Mouse (Mus musculus): ENCODE data around the gene Dcpp1. TPM values are rescaled to one million over a fixed set of nuclear protein-coding genes. Genes with fewer than 3 reads are reported as not detected.
"Not testable (repeated sequence)": the region's sequence is repeated elsewhere in the genome, so short reads cannot be mapped to it uniquely, and the experiment has no call there.

The Dcpp1 gene
- not detected in 2 replicates for polyA plus RNA-seq (2015; fragmentation: Nextera tagmentation; extraction: Ambion mirVana)

DNA sequence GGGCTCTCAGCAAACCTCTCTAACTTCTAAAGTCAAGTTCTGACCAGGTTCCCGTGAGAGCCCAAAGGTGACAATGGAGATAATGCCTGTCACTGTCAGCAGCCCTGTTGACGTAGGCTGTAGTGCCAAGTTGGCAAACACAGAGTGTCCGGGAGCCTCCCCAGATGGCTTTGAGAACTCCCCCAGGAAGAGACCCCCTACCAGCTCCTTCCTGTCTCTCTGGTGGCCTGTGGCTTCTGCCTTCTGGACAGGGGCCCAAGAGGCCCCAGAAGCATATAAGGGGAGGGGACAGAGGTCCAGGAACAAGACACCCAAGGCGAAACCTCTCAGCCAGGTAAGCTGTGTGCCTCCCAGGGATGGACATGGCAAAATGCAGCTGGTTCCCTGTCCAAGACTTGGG lies at the start of gene Dcpp1, which contains the start of gene Dcpp2:
Gene Dcpp1 (plus strand): TSS at position 301 of the 400 bp plus-strand sequence.
Gene Dcpp2 (plus strand): TSS at position 305 of the 400 bp plus-strand sequence.
- H3K27me3 ChIP-seq; DNase-seq; H3K36me3 ChIP-seq; H3K4me2 ChIP-seq; H3K9ac ChIP-seq; H3K4me1 ChIP-seq (replicated peaks); H3K27ac ChIP-seq; ATAC-seq (ENCODE audit: low read depth); H3K9me3 ChIP-seq (replicated peaks); H3K4me3 ChIP-seq (replicated peaks): not testable (repeated sequence)
- 52% methylated on average over 4 of the region's 4 CpGs for WGBS (ENCODE audit: insufficient replicate concordance)

DNA sequence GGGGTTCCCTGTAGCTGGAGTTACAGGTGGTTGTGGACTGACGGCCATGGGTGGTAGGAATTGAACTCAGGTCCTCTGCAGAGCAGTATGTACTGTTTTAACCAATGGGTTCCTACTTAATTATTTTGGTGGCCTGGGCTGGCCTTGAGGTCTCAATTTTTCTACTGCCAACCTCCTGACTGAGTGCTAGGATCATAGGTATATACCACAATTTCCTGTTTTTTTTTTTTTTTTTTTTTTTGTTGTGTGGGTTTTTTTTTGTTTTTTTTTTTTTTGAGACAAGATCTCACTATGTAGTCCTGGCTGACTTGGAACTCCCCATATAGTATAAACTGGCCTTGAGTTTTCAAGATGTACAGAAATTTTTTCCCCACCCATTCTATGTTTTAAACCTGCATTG lies 49.5 kb upstream of the Dcpp1 start:
- Histone ChIP-seq H3K4me2 (no peak overlapping the region), H3K4me1 (replicated peaks) (peaks cover 27% of the 10 kb centered on the region), H3K27ac (no peak overlapping the region), H3K36me3 (peaks cover 11% of the 10 kb centered on the region), H3K4me3 (replicated peaks) (no peak overlapping the region), H3K9ac (no peak overlapping the region), H3K27me3 (peaks cover 55% of the 10 kb centered on the region), H3K9me3 (replicated peaks) (no peaks in the 10 kb centered on the region)
- DNase-seq (no peak), ATAC-seq (ENCODE audit: low read depth) (no peak)
- 68% methylated on average over 1 of the region's 1 CpGs for WGBS (ENCODE audit: insufficient replicate concordance)

DNA sequence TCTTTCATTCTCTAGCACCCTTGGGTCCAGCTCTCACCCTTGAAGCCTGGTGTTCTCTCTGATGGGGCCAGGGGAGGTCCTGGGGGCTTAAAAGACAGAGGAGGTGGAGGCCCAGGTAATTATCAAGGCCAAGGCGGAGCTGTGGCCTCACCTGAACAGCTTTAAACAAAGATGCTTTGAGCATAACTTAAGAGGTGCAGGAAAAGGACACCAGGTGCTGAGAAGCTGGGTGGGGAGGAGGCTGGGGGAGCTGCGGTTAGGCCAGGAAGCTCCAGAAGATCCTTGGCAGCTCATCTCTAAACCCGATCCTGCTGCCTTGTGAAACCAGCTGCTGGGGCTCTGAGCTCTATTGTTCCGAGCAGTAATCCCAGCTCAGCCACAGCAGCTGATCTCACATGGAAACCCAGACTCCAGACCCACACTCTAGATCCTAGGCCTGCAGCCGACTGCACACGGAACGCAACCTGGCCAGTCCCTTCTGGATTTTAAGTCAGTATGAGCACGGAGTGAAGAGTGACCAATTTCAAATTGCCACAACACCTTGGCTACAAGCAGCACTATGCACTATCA lies 44.6 kb upstream of the Dcpp1 start, which contains the start of gene Prss33:
Gene Prss33 (minus strand): TSS at position 51 of the 570 bp plus-strand sequence.
- H3K27me3 ChIP-seq, result peaks cover 49% of the 10 kb centered on the region
- H3K4me1 ChIP-seq (replicated peaks), result no peaks in the 10 kb centered on the region
- 61% methylated on average over 8 of the region's 8 CpGs for WGBS (ENCODE audit: insufficient replicate concordance)
- H3K9ac ChIP-seq, result no peak within 1 kb of the TSS
- H3K36me3 ChIP-seq, result no peaks in the 10 kb centered on the region
- no peak for DNase-seq
- H3K4me3 ChIP-seq (replicated peaks), result no peak within 1 kb of the TSS
- ATAC-seq (ENCODE audit: low read depth), result no peak
- no peak within 1 kb of the TSS for H3K4me2 ChIP-seq
- H3K27ac ChIP-seq, result no peak within 1 kb of the TSS
- no peaks in the 10 kb centered on the region for H3K9me3 ChIP-seq (replicated peaks)

DNA sequence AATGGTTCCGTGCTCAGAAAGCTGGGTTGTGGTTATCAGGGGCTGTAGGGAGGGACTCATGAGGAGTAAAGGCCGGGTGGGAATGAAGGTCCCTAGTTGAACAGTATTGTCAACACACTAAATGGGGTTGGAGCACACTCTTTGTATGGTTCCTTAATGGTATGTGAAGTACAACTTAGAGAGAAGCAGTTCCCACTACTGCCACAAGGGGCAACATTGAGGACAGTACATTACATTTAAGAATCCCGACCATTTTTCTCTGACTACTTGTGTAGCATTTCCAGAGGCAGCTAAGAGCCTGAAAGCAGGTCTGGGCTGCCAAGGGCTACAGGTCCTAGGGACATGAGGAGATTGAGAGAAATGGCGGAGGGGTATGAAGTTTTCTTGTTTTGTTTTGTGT lies 39.5 kb upstream of the Dcpp1 start:
- Histone ChIP-seq H3K9ac (no peak overlapping the region), H3K36me3 (no peaks in the 10 kb centered on the region), H3K9me3 (replicated peaks) (no peaks in the 10 kb centered on the region), H3K4me2 (no peak overlapping the region), H3K4me3 (replicated peaks) (no peak overlapping the region), H3K27ac (no peak overlapping the region), H3K4me1 (replicated peaks) (peaks cover 10% of the 10 kb centered on the region), H3K27me3 (0 out of 2 replicates have a peak, but pooled peaks cover 11% of the 10 kb centered on the region)
- DNase-seq, result peak; percentile 28
- ATAC-seq (ENCODE audit: low read depth), result no peak
- 23% methylated on average over 4 of the region's 4 CpGs for WGBS (ENCODE audit: insufficient replicate concordance)

DNA sequence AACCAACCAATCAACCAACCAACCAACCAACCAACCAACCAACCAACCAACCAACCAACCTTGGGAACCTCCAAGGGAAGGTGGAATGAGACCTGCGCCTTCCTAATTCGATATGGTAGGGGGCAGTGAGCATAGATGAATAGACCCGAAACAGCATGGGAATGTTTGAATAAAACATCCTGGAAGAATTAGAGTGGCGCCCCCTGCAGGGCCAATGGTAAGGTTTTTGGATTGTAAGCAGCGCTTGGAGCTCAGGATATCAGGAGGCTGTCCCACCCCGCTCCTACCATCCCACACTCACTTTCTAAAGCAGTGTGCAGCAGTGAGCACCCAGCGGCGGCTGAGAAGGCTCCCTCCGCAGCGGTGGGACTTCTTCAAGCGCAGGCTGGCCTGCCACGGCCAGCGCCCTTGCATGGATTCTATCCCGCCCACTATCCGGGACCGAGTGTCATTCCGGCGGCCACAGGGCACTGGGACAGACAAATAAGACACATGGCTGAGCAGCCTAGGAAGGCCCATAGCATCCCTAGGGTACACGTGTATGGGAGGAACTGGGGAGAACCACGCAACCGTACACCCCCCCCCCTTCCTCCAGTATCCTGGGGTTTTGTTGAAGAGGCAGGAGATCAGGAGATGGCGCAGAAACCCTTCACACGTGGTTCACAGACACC lies 37.4 kb upstream of the Dcpp1 start:
- ATAC-seq (ENCODE audit: low read depth), result peak; percentile 25; the same call in 1 of the 2 replicates
- WGBS (ENCODE audit: insufficient replicate concordance), result 48% methylated on average over 23 of the region's 23 CpGs

DNA sequence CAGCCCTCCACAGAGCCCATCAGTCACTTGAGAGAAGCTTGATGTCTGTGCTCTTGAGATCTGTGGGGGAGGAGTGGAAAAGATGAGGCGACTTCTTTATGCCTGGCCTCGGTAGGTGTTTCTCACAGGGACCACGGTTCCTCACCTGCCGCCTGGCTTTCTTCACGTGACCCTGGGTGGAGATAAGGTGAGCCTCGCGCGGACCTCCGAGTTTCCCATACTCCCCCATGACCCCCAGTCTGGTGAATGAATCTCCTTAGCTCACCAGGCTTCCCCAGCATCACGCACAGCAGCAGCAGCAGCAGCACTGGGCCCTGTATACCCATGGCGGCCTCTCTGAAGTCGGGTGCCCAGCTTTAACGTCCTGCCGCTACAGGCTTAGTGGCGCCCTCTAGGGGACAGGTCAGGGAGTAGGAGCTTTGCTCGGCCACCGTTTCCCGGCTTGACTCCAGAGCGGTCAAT lies 36.8 kb upstream of the Dcpp1 start, which contains the start of the genes Prss32 and Prss41:
Gene Prss32 (plus strand): TSS at position 44 of the 462 bp plus-strand sequence.
Gene Prss41 (minus strand): TSS at position 361 of the 462 bp plus-strand sequence.
- Histone ChIP-seq H3K27me3 (0 out of 2 replicates have a peak, but pooled peaks cover 6% of the 10 kb centered on the region), H3K4me3 (replicated peaks) (peak within 1 kb of the TSS; percentile 38), H3K4me1 (replicated peaks) (peaks cover 10% of the 10 kb centered on the region), H3K36me3 (no peaks in the 10 kb centered on the region), H3K4me2 (peak within 1 kb of the TSS; percentile 61), H3K27ac (no peak within 1 kb of the TSS), H3K9ac (0 out of 2 replicates have a peak within 1 kb of the TSS, but pooled peaks have one; percentile 13), H3K9me3 (replicated peaks) (no peaks in the 10 kb centered on the region)
- DNase-seq (peak; percentile 50), ATAC-seq (ENCODE audit: low read depth) (peak; percentile 54; the same call in 1 of the 2 replicates)
- WGBS (ENCODE audit: insufficient replicate concordance), result 16% methylated on average over 19 of the region's 19 CpGs

More for the DNA sequence above, 37.4 kb upstream of the Dcpp1 start:
- H3K9me3 ChIP-seq (replicated peaks), result no peaks in the 10 kb centered on the region
- 0 out of 2 replicates have a peak overlapping the region, but pooled peaks have one; percentile 13 for H3K9ac ChIP-seq
- H3K27me3 ChIP-seq, result 0 out of 2 replicates have a peak, but pooled peaks cover 6% of the 10 kb centered on the region
- H3K4me3 ChIP-seq (replicated peaks), result peak overlapping the region; percentile 38
- H3K27ac ChIP-seq, result no peak overlapping the region
- H3K36me3 ChIP-seq, result no peaks in the 10 kb centered on the region
- H3K4me1 ChIP-seq (replicated peaks), result peaks cover 10% of the 10 kb centered on the region
- H3K4me2 ChIP-seq, result peak overlapping the region; percentile 61
- DNase-seq, result peak; percentile 42

DNA sequence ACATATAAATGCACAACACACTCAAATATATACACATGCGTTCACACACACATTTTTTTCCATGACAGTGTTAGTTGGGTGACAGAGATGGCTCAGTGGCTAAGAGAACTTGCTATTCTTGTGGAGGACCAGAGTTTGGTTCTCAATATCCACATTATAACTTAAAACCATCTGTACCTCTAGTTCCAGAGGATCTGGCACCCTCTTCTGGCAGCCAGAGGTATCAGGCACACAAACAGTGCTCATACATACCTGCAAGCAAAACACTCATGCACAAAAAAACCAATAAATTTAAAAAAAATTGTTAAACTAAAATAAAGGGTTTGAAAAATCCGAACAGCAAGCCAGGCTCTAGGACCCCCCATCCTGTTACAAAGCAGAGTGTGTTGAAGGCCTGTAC lies 30.6 kb upstream of the Dcpp1 start:
- ATAC-seq (ENCODE audit: low read depth) (no peak), DNase-seq (no peak)
- Histone ChIP-seq H3K4me3 (replicated peaks) (no peak overlapping the region), H3K4me1 (replicated peaks) (no peaks in the 10 kb centered on the region), H3K9ac (no peak overlapping the region), H3K9me3 (replicated peaks) (no peaks in the 10 kb centered on the region), H3K4me2 (no peak overlapping the region), H3K27ac (no peak overlapping the region), H3K27me3 (no peaks in the 10 kb centered on the region), H3K36me3 (no peaks in the 10 kb centered on the region)
- WGBS (ENCODE audit: insufficient replicate concordance), result 42% methylated on average over 2 of the region's 2 CpGs

DNA sequence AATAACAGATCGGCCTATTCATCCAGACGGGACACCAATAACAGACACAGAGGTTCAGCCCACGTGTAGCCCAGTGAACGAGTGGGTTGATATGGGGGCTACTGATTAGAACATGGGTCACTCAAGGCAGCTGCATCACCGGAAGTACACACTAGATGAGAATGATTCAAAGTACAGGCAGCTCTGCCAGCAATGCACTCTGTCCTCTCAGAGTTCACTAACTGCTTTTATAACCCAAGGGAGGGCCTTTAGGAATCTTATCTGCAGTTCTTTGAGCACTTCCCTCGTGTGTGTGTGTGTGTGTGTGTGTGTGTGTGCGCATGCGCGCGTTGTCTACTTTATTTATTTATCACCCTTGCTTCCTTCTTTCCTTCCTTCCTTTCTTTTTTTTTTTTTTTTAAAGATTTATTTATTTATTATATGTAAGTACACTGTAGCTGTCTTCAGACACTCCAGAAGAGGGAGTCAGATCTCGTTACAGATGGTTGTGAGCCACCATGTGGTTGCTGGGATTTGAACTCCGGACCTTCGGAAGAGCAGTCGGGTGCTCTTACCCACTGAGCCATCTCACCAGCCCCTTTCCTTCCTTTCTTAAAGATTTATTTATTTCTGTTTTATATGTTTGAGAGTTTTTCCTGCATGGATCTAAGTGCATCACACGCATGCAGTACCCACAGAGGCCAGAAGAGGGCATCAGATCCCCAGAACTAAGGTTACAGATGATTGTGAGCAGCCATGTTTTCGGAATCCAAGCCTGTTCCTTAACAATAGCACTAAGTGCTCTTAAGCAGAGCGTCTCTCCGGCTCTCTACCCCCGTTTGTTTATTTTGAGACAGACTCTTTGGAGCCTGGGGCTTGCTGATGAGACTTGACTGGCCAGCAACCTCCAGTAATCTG lies 29.6 kb upstream of the Dcpp1 start:
- no peak overlapping the region for H3K4me3 ChIP-seq (replicated peaks)
- no peaks in the 10 kb centered on the region for H3K36me3 ChIP-seq
- no peak overlapping the region for H3K9ac ChIP-seq
- 47% methylated on average over 18 of the region's 19 CpGs for WGBS (ENCODE audit: insufficient replicate concordance)
- DNase-seq (peak; percentile 27), ATAC-seq (ENCODE audit: low read depth) (no peak)
- no peak overlapping the region for H3K27ac ChIP-seq
- H3K4me2 ChIP-seq, result no peak overlapping the region
- no peaks in the 10 kb centered on the region for H3K4me1 ChIP-seq (replicated peaks)
- no peaks in the 10 kb centered on the region for H3K9me3 ChIP-seq (replicated peaks)
- H3K27me3 ChIP-seq, result no peaks in the 10 kb centered on the region

DNA sequence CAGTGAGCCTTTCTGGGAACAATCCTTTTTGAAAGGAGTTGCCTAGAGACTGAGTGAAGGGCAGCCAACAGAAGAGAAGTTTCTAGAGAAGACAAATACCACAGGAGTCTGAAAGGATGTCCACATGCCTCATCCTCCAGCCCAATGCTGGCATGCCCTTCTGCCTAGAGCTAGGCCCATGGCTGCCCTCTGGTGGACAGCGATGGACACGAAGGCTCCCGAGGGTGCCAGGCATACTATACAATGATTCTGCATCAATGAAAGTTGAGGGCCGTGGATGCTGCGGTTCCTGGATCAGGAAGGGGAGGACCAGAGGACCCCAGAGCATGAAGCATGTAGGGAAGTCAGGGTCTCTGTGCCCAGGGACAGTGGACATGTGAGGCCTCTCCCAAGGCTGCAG lies 27.4 kb upstream of the Dcpp1 start:
- WGBS (ENCODE audit: insufficient replicate concordance), result 28% methylated on average over 5 of the region's 5 CpGs
- H3K9me3 ChIP-seq (replicated peaks), result no peaks in the 10 kb centered on the region
- ATAC-seq (ENCODE audit: low read depth) (no peak), DNase-seq (no peak)
- no peaks in the 10 kb centered on the region for H3K36me3 ChIP-seq
- no peaks in the 10 kb centered on the region for H3K27me3 ChIP-seq
- no peak overlapping the region for H3K4me2 ChIP-seq
- no peak overlapping the region for H3K27ac ChIP-seq
- no peak overlapping the region for H3K9ac ChIP-seq
- no peak overlapping the region for H3K4me3 ChIP-seq (replicated peaks)
- H3K4me1 ChIP-seq (replicated peaks), result no peaks in the 10 kb centered on the region

DNA sequence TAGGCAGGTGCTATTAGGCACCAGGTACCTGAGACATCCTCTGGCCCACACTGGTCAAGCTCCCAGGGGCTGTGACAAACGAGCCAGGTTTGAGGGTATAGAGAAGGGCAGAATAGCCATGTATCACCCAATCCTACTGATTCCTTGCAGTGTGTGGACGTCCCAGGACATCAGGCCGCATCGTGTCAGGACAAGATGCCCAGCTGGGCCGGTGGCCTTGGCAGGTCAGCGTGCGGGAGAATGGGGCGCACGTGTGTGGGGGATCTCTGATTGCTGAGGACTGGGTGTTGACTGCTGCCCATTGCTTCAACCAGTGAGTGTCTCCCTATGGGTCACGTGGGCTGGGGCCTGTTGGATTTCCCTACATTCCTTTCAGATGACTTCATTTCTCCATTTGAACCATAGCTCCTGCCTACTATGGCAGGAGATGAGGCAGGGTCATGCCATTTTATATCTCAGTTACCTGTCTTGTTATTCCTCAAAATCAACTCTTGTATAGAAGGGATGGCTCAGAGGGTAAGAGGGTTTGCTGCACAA lies 26.4 kb upstream of the Dcpp1 start:
- no peak for ATAC-seq (ENCODE audit: low read depth)
- no peaks in the 10 kb centered on the region for H3K36me3 ChIP-seq
- H3K9ac ChIP-seq, result no peak overlapping the region
- no peak overlapping the region for H3K4me3 ChIP-seq (replicated peaks)
- DNase-seq, result no peak
- no peaks in the 10 kb centered on the region for H3K4me1 ChIP-seq (replicated peaks)
- 69% methylated on average over 10 of the region's 10 CpGs for WGBS (ENCODE audit: insufficient replicate concordance)
- no peak overlapping the region for H3K4me2 ChIP-seq
- H3K27ac ChIP-seq, result no peak overlapping the region
- H3K9me3 ChIP-seq (replicated peaks), result no peaks in the 10 kb centered on the region
- no peaks in the 10 kb centered on the region for H3K27me3 ChIP-seq

Data from liver, embryonic 13.5 days (tissue).